Mouse (Mus musculus) lung, postnatal 36 days (tissue): Measurements from ENCODE around the gene Olfr735.

Experiments
- DNase-seq: peaks from one replicate; pipeline ENCODE4 v3.0.0; 2022; ENCODE audit warnings: mixed read lengths

The Olfr735 gene

DNA sequence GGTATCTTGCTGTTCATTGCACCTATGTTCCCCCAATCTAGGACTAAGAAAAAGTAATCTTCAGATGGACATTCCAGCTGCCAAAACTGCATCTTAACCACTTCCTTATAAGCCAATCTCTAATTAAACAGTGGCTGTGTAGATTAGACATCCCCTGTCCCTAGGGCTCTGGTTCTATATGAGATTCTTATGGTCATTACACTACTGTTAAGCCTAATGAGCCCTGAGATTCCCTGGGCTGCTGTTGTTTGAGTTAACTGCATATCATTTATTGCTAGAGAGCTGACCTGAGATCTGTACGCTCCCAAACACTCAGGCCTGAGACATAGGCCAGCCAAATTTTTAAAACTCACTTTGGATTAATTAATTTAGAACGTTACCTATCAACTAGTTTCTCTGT, at the start of gene Olfr735:
Gene Olfr735 (minus strand): TSS at position 77 of the 400 bp plus-strand sequence.
- DNase-seq, result no peak

DNA sequence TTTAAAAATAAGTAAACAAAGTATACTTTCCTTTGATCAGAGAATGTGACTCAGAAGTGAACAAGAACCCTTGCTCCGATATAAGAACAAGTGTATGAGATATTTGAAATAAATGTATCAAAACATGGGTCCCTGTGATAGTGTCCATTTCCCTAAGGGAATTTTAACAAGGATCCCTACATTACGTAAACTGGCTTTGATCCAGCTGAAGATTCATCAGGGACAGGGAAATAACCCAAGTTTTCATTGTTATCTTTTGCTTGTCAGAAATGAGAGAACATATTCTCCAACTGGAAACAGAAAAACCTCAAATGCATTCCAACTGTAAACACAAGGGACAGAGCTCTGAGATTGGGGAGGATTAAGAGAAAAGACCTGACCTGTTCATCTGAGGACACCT, 32.2 kb upstream of the Olfr735 start, which contains the start of gene Olfr736:
Gene Olfr736 (plus strand): TSS at position 301 of the 400 bp plus-strand sequence.
- no peak for DNase-seq

DNA sequence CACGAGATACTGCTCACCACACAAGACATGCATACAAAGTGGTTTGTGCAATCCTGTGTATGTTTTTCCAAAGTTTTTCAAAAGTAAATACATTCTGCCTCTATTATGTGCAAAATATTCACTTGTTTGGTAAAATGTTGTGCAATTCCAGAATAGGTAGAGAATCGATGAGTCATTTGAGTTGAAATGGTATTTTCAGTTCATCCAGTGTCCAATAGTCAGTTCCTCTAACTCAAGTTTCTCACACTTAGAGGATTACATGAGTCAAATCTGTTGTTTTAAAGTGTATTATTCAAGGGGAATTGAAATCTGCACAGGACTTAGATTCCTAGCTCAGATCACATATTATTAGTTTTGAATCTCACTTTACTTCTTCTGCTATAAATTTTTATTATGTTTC, 14.9 kb upstream of the Olfr735 start:
- no peak for DNase-seq

DNA sequence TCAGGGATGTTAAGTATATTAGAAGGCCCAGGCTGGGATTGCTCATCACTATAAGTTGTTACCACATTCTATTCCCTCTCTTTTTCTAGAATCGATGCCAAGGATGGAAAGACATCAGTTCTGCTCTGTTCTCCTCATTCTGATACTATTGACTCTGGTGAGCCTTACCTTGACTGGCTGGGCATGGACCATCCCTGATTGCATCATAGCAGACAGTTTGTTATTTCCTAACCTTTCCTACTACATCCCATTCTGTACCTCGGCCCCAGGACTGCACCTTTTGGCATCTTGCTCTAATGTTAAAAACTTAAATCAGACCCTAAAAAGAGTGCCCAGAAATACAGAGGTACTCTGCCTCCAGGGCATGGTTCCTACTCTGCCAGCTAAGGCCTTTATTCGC, 11.8 kb upstream of the Olfr735 start:
- no peak for DNase-seq

DNA sequence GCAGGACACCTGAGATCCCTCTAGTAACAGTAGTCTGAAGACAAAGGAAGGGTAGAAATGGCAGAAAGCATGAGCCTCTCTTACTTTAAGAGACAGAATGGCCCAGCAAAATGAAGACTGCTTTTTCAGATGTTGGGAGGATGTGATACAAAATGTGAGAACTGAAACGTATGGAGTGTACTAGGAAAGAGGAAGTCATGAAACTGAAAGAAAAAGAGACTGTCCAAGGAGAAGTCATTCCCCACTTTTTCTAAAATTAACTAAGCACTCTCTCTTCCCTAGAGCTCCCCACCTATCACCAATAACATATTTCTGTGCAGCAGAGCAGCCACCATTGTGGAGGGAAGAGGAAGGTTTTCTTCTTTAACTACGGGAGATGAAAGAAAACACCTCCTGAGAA, 8.9 kb upstream of the Olfr735 start, which contains the start of gene Tlr11:
Gene Tlr11 (plus strand): TSS at position 322 of the 400 bp plus-strand sequence.
- no peak for DNase-seq

DNA sequence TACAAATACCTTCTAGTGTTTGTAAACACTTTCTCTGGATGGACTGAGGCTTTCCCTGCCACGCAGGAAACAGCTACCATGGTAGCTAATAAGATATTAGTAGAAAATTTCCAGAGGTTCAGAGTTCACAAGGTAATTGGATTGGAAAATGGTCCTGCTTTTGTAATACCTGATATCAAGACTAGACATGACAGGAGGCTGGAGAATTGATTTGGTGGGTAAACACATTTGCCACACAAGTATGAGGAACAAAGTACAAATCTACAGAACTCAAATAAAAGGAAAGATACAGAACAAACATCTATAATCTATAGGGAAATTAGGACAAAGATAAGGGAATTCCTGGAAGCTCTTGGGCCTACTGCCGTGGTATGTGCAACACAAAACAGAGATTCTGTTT, 8.1 kb upstream of the Olfr735 start:
- no peak for DNase-seq

DNA sequence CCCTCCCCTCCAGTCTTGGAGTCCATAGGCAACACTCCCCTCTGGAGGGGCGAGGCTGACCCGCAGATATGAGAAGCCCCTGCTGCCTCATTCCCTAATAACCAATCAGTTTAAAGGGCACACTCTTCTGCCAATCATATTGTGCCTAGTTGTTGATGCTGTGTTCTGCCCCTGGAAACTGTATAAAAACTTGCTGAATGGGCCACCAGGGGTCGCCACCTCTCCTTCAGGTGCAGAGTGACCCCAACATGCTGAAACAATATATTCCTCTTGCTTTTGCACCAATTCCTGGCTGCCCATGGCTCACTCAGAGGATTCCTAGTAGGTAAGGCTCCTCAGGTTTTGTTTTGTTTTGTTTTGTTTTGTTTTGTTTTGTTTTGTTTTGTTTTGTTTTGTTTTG, 3.8 kb upstream of the Olfr735 start:
- DNase-seq, result peak; percentile 12

DNA sequence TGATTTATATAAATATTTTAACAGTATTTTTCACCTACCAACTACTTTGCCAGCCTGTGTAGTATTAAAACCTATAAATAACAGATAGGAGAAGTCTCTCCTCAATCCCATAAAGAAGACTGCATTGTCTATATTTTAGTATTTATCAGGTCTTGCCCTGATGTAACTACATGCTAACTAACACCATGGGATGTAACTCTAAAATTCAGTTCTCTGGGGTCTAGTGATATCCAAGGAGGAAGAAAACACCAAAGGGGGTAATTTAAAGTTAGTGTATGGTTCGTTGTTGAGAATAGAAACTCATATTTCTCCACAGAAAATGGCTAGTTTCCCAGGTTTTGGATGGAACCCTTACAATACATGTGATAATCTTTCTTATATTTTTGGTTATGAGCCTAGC, 22.0 kb downstream of the Olfr735 start, which contains the start of gene Olfr734:
Gene Olfr734 (minus strand): TSS at position 101 of the 400 bp plus-strand sequence.
- no peak for DNase-seq

DNA sequence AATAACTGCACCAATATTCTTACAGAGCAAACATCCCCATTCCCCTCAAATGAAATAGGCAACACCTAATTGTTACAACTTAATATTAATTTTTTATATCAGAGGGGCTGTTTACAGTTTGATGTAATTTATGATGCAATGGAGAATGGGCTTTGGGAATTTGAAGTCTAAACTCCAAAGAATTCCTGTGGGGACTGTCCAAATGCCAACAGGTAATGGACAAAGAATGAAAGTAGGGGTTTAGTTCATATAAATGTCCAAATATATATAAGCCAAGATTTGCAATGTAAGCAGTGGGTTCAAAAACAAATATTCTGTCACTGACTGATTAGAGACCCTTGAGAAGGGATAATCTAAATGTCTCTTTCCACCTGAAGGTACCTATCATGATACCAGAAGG, 47.2 kb downstream of the Olfr735 start, which contains the start of gene Olfr733:
Gene Olfr733 (minus strand): TSS at position 101 of the 400 bp plus-strand sequence.
- DNase-seq, result no peak
